Mouse (Mus musculus) MEL (cell line): ENCODE results near the gene Rpl38. TPM values are rescaled to one million over a fixed set of nuclear protein-coding genes. Genes with fewer than 3 reads are reported as not detected.
A peak's percentile ranks its signal among the peaks of the same experiment; 100 is the strongest.

Experiments used
- DNase-seq: peaks from one replicate; pipeline ENCODE4 v3.0.0; 2011; ENCODE audit warnings: low read depth, low spot score
- H3K27ac ChIP-seq: 2 replicates; pipeline ENCODE4 v1.5.1; 2012; ENCODE audit warnings: low read depth, mild to moderate bottlenecking, control low read depth, low read length, moderate library complexity; ENCODE audit not compliant: control insufficient read depth
- H3K27me3 ChIP-seq, 2 experiments: fragments of 150-350 bp in 1 of 2; sonication (generic) in 1 of 2; 2 replicates each; pipeline ENCODE4 v1.6.1; 2012; ENCODE audit warnings: low read length in 2 of 2, mild to moderate bottlenecking in 2 of 2, improper control_type of control experiment in 1 of 2, moderate library complexity in 1 of 2; ENCODE audit not compliant: insufficient read depth in 2 of 2, control insufficient read depth in 1 of 2
- H3K36me3 ChIP-seq, 2 experiments: 2 replicates each; pipeline ENCODE4 v1.6.1; 2012 to 2014; ENCODE audit warnings: low read length in 2 of 2, improper control_type of control experiment in 1 of 2, inconsistent platforms in 1 of 2, mild to moderate bottlenecking in 1 of 2; ENCODE audit not compliant: insufficient read depth in 2 of 2, control insufficient read depth in 1 of 2
- H3K4me1 ChIP-seq, 2 experiments: fragments of 150-350 bp in 1 of 2; sonication (generic) in 1 of 2; 2 replicates each; pipeline ENCODE4 v1.6.1; 2012; ENCODE audit warnings: low read length in 2 of 2, improper control_type of control experiment in 1 of 2, mild to moderate bottlenecking in 1 of 2; ENCODE audit not compliant: insufficient read depth in 2 of 2, control insufficient read depth in 1 of 2
- H3K4me3 ChIP-seq, 2 experiments: fragments of 150-350 bp in 1 of 2; sonication (generic) in 1 of 2; 2 replicates each; pipeline ENCODE4 v1.5.1; 2012; ENCODE audit warnings: low read depth in 2 of 2, low read length in 2 of 2, mild to moderate bottlenecking in 2 of 2, moderate library complexity in 2 of 2, control low read depth in 1 of 2, improper control_type of control experiment in 1 of 2; ENCODE audit not compliant: control insufficient read depth in 1 of 2, insufficient read depth in 1 of 2
- H3K79me2 ChIP-seq: 2 replicates; pipeline ENCODE4 v1.6.1; 2012; ENCODE audit warnings: mild to moderate bottlenecking, low read length, moderate library complexity; ENCODE audit not compliant: control insufficient read depth, poor library complexity, insufficient read depth
- H3K9ac ChIP-seq: 2 replicates; pipeline ENCODE4 v1.6.1; 2012; ENCODE audit warnings: low read depth, mild to moderate bottlenecking, control low read depth, low read length, moderate library complexity; ENCODE audit not compliant: control insufficient read depth, poor library complexity, severe bottlenecking
- H3K9me3 ChIP-seq: fragments of 150-350 bp; sonication (generic); replicated peaks from 2 replicates; pipeline ENCODE4 v1.6.1; 2012; ENCODE audit warnings: mild to moderate bottlenecking, low read length, improper control_type of control experiment, moderate library complexity; ENCODE audit not compliant: insufficient read depth
- BHLHE40 ChIP-seq: IDR thresholded peaks from 2 replicates; pipeline ENCODE4 v1.6.1; 2012; ENCODE audit warnings: low read depth, mild to moderate bottlenecking, inconsistent platforms, low read length, improper control_type of control experiment, borderline replicate concordance
- CHD1 ChIP-seq: IDR thresholded peaks from 2 replicates; pipeline ENCODE4 v1.6.1; 2012; ENCODE audit warnings: low read depth, mild to moderate bottlenecking, inconsistent platforms, low read length, improper control_type of control experiment
- CHD2 ChIP-seq: IDR thresholded peaks from 2 replicates; pipeline ENCODE4 v1.6.1; 2011; ENCODE audit warnings: low read length, improper control_type of control experiment
- CTCF ChIP-seq, 3 experiments: IDR thresholded peaks in 2 of 3; conservative IDR thresholded peaks in 1 of 3; 2 replicates each; pipeline ENCODE4 v1.5.1; 2011 to 2012; ENCODE audit warnings: low read length in 3 of 3, low read depth in 2 of 3, mild to moderate bottlenecking in 2 of 3, improper control_type of control experiment in 1 of 3, inconsistent platforms in 1 of 3, mixed read lengths in 1 of 3, moderate library complexity in 1 of 3; ENCODE audit not compliant: control insufficient read depth in 1 of 3, insufficient read depth in 1 of 3, poor library complexity in 1 of 3, severe bottlenecking in 1 of 3
- E2F4 ChIP-seq: IDR thresholded peaks from 2 replicates; pipeline ENCODE4 v1.6.1; 2011; ENCODE audit warnings: low read depth, low read length, improper control_type of control experiment, borderline replicate concordance
- ELF1 ChIP-seq: IDR thresholded peaks from 2 replicates; pipeline ENCODE4 v1.6.1; 2014; ENCODE audit warnings: low read depth, mild to moderate bottlenecking, inconsistent platforms, low read length, improper control_type of control experiment, moderate library complexity
- ETS1 ChIP-seq: IDR thresholded peaks from 2 replicates; pipeline ENCODE4 v1.6.1; 2012; ENCODE audit warnings: low read depth, mild to moderate bottlenecking, inconsistent platforms, low read length, improper control_type of control experiment, moderate library complexity
- GABPA ChIP-seq: IDR thresholded peaks from 2 replicates; pipeline ENCODE4 v1.6.1; 2012; ENCODE audit warnings: low read depth, mild to moderate bottlenecking, inconsistent platforms, low read length, improper control_type of control experiment, moderate library complexity
- GATA1 ChIP-seq: IDR thresholded peaks from 2 replicates; pipeline ENCODE4 v1.6.1; 2011; ENCODE audit warnings: low read depth, low read length, improper control_type of control experiment
- HCFC1 ChIP-seq: IDR thresholded peaks from 2 replicates; pipeline ENCODE4 v1.6.1; 2012; ENCODE audit warnings: low read depth, mild to moderate bottlenecking, inconsistent platforms, low read length, improper control_type of control experiment, moderate library complexity
- JUND ChIP-seq: IDR thresholded peaks from 2 replicates; pipeline ENCODE4 v1.6.1; 2011; ENCODE audit warnings: low read depth, mild to moderate bottlenecking, improper control_type of control experiment, low read length
- KAT2A ChIP-seq: conservative IDR thresholded peaks from 2 replicates; pipeline ENCODE4 v1.6.1; 2012; ENCODE audit warnings: low read depth, low read length, improper control_type of control experiment, inconsistent platforms
- MAFK ChIP-seq: IDR thresholded peaks from 2 replicates; pipeline ENCODE4 v1.6.1; 2011; ENCODE audit warnings: low read depth, mild to moderate bottlenecking, low read length, improper control_type of control experiment, borderline replicate concordance
- MAX ChIP-seq: IDR thresholded peaks from 2 replicates; pipeline ENCODE4 v1.6.1; 2011; ENCODE audit warnings: low read length, improper control_type of control experiment
- MAZ ChIP-seq: IDR thresholded peaks from 2 replicates; pipeline ENCODE4 v1.6.1; 2012; ENCODE audit warnings: low read depth, mild to moderate bottlenecking, inconsistent platforms, low read length, improper control_type of control experiment
- MEF2A ChIP-seq: IDR thresholded peaks from 2 replicates; pipeline ENCODE4 v1.6.1; 2014; ENCODE audit warnings: low read depth, mild to moderate bottlenecking, inconsistent platforms, low read length, improper control_type of control experiment; ENCODE audit not compliant: poor library complexity, insufficient replicate concordance, severe bottlenecking; ENCODE audit errors: extremely low read depth
- MXI1 ChIP-seq: IDR thresholded peaks from 2 replicates; pipeline ENCODE4 v1.6.1; 2011; ENCODE audit warnings: mild to moderate bottlenecking, low read depth, low read length, improper control_type of control experiment
- MYB ChIP-seq: IDR thresholded peaks from 2 replicates; pipeline ENCODE4 v1.6.1; 2011; ENCODE audit warnings: mild to moderate bottlenecking, low read depth, low read length, improper control_type of control experiment
- MYC ChIP-seq: IDR thresholded peaks from 2 replicates; pipeline ENCODE4 v1.6.1; 2011; ENCODE audit warnings: low read depth, mild to moderate bottlenecking, low read length, improper control_type of control experiment, moderate library complexity
- NELFE ChIP-seq: IDR thresholded peaks from 2 replicates; pipeline ENCODE4 v1.6.1; 2011; ENCODE audit warnings: low read depth, low read length, improper control_type of control experiment
- NRF1 ChIP-seq: IDR thresholded peaks from 2 replicates; pipeline ENCODE4 v1.6.1; 2014; ENCODE audit warnings: low read depth, mild to moderate bottlenecking, inconsistent platforms, low read length, improper control_type of control experiment, moderate library complexity; ENCODE audit not compliant: poor library complexity, insufficient read depth, severe bottlenecking
- POLR2A ChIP-seq, 2 experiments: IDR thresholded peaks; 2 replicates each; pipeline ENCODE4 v1.6.1; 2011 to 2012; ENCODE audit warnings: low read length in 2 of 2, mild to moderate bottlenecking in 2 of 2, control low read depth in 1 of 2, improper control_type of control experiment in 1 of 2, low read depth in 1 of 2, moderate library complexity in 1 of 2; ENCODE audit not compliant: control insufficient read depth in 1 of 2, insufficient read depth in 1 of 2, poor library complexity in 1 of 2
- POLR2AphosphoS2 ChIP-seq: IDR thresholded peaks from 2 replicates; pipeline ENCODE4 v1.6.1; 2011; ENCODE audit warnings: low read length, improper control_type of control experiment
- POLR2AphosphoS5 ChIP-seq: IDR thresholded peaks from 2 replicates; pipeline ENCODE4 v1.6.1; 2012; ENCODE audit warnings: low read depth, borderline replicate concordance, mild to moderate bottlenecking, inconsistent platforms, low read length, moderate library complexity, mixed read lengths
- RAD21 ChIP-seq: IDR thresholded peaks from 2 replicates; pipeline ENCODE4 v1.6.1; 2011; ENCODE audit warnings: mild to moderate bottlenecking, low read depth, low read length, improper control_type of control experiment
- RCOR1 ChIP-seq: IDR thresholded peaks from 2 replicates; pipeline ENCODE4 v1.6.1; 2012; ENCODE audit warnings: low read depth, mild to moderate bottlenecking, inconsistent platforms, low read length, improper control_type of control experiment
- SIN3A ChIP-seq: IDR thresholded peaks from 2 replicates; pipeline ENCODE4 v1.6.1; 2012; ENCODE audit warnings: low read length, improper control_type of control experiment, inconsistent platforms
- SMC3 ChIP-seq: IDR thresholded peaks from 2 replicates; pipeline ENCODE4 v1.6.1; 2011; ENCODE audit warnings: low read depth, low read length, improper control_type of control experiment
- TAL1 ChIP-seq: IDR thresholded peaks from 2 replicates; pipeline ENCODE4 v1.6.1; 2012; ENCODE audit warnings: mild to moderate bottlenecking, inconsistent platforms, low read length, moderate library complexity, mixed read lengths
- TBP ChIP-seq: IDR thresholded peaks from 2 replicates; pipeline ENCODE4 v1.8.0; 2011; ENCODE audit warnings: low read depth, low read length, improper control_type of control experiment
- TCF12 ChIP-seq: IDR thresholded peaks from 2 replicates; pipeline ENCODE4 v1.6.1; 2014; ENCODE audit warnings: low read depth, mild to moderate bottlenecking, inconsistent platforms, low read length, improper control_type of control experiment, moderate library complexity
- USF1 ChIP-seq: IDR thresholded peaks from 2 replicates; pipeline ENCODE4 v1.6.1; 2014; ENCODE audit warnings: low read depth, mild to moderate bottlenecking, inconsistent platforms, low read length, improper control_type of control experiment, moderate library complexity
- USF2 ChIP-seq, 2 experiments: IDR thresholded peaks; 2 replicates each; pipeline ENCODE4 v1.6.1; 2011 to 2012; ENCODE audit warnings: improper control_type of control experiment in 2 of 2, low read length in 2 of 2, borderline replicate concordance in 1 of 2, inconsistent platforms in 1 of 2, low read depth in 1 of 2, mild to moderate bottlenecking in 1 of 2; ENCODE audit not compliant: insufficient read depth in 1 of 2
- ZC3H11A ChIP-seq: IDR thresholded peaks from 2 replicates; pipeline ENCODE4 v1.6.1; 2012; ENCODE audit warnings: low read depth, mild to moderate bottlenecking, inconsistent platforms, low read length, improper control_type of control experiment
- ZKSCAN1 ChIP-seq: IDR thresholded peaks from 2 replicates; pipeline ENCODE4 v1.6.1; 2012; ENCODE audit warnings: low read depth, mild to moderate bottlenecking, inconsistent platforms, low read length, improper control_type of control experiment, moderate library complexity
- ZMIZ1 ChIP-seq: IDR thresholded peaks from 2 replicates; pipeline ENCODE4 v1.6.1; 2012; ENCODE audit warnings: low read depth, mild to moderate bottlenecking, inconsistent platforms, low read length, improper control_type of control experiment, moderate library complexity
- ZNF384 ChIP-seq: IDR thresholded peaks from 2 replicates; pipeline ENCODE4 v1.6.1; 2012; ENCODE audit warnings: low read depth, mild to moderate bottlenecking, inconsistent platforms, low read length, improper control_type of control experiment
- polyA plus RNA-seq, 2 experiments: library from polyadenylated mRNA; stranded (reverse) in 1 of 2; unstranded in 1 of 2; fragments of >175 nt in 1 of 2; fragments of >200 nt in 1 of 2; gene quantifications; 2 replicates each; pipeline versions ENCODE4 v1.2.1 to v1.2.4; 2012; ENCODE audit warnings: low replicate concordance in 2 of 2, low read depth in 1 of 2; ENCODE audit not compliant: insufficient read length in 2 of 2, insufficient read depth in 1 of 2, missing spikeins in 1 of 2
- total RNA-seq: library from RNA; depleted of rRNA; stranded (reverse); fragments of 300-350 nt; gene quantifications from 2 replicates; pipeline ENCODE4 v1.2.3, GENCODE M21; 2012

Gene Rpl38
- total and polyA plus RNA-seq, 3 experiments = 851 to 5,142 (median 1,236) TPM

DNA sequence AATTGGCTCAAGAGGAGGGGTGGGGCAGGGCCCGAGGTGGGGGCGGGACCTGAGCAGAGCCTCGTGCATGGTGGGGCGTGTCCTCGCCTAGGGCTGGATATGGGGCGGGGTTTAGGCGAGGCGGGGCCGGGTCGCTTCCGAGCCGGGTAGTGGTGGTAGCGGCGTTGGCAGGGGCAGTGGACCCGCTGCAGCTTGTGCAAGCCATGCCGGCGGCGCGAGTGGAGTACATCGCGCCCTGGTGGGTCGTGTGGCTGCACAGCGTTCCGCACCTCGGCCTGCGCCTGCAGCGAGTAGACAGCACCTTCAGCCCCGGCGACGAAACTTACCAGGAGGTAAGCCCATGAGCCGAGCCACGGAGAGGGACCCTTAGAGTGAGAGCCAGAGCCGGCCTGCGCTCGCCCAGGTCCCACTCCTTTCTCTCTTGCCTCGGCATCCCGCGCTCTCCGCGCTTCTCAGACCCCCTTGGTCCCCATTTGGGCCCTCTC, 7.1 kb downstream of the Rpl38 start, which contains the start of gene Ttyh2:
Gene Ttyh2 (plus strand): TSS at position 91 of the 485 bp plus-strand sequence.
- peak within 1 kb of the TSS; percentile 51 for H3K27ac ChIP-seq
- no peaks in the 10 kb centered on the region for H3K27me3 ChIP-seq
- peak; percentile 87 for DNase-seq
- H3K4me1 ChIP-seq = peaks cover 0 to 6% of the 10 kb centered on the region in 2 experiments; a peak in 2 of 4 replicates
- H3K9me3 ChIP-seq = no peaks in the 10 kb centered on the region
- H3K9ac ChIP-seq = peak within 1 kb of the TSS; percentile 74
- H3K4me3 ChIP-seq = peak within 1 kb of the TSS; percentile 72 to 94
- H3K36me3 ChIP-seq = peaks cover 9 to 10% of the 10 kb centered on the region in 2 experiments
- H3K79me2 ChIP-seq = peaks cover 8% of the 10 kb centered on the region
- TF ChIP-seq HCFC1 = no peak; the same call in 1 of the 2 replicates
- no peak for TF ChIP-seq CHD1
- TF ChIP-seq ZNF384 = no peak
- TF ChIP-seq POLR2AphosphoS2 = peak; percentile 52; the same call in 1 of the 2 replicates
- no peak for TF ChIP-seq SMC3
- peak; percentile 51 to 71; a peak in 2 of 4 replicates for TF ChIP-seq POLR2A (IDR thresholded peaks at IDR 0.05; ENCODE audit: control insufficient read depth in 1 of 2, insufficient read depth in 1 of 2, low read depth in 1 of 2, low read length in 2 of 2, poor library complexity in 1 of 2)
- no peak for TF ChIP-seq ZMIZ1
- TF ChIP-seq ZKSCAN1 = no peak
- TF ChIP-seq USF2 (IDR thresholded peaks at IDR 0.05; ENCODE audit: borderline replicate concordance in 1 of 2, insufficient read depth in 1 of 2, low read depth in 1 of 2, low read length in 2 of 2) = no peak
- peak; percentile 42; the same call in 1 of the 2 replicates for TF ChIP-seq MAX
- TF ChIP-seq NELFE = peak; percentile 74
- TF ChIP-seq NRF1 = no peak
- 0 out of 2 replicates have a peak, but pooled peaks have one; percentile 14 for TF ChIP-seq RCOR1
- no peak for TF ChIP-seq MYC
- 0 out of 2 replicates have a peak, but pooled peaks have one; percentile 39 for TF ChIP-seq ELF1
- TF ChIP-seq MYB = no peak
- no peak for TF ChIP-seq JUND
- TF ChIP-seq POLR2AphosphoS5 = no peak; the same call in 1 of the 2 replicates
- 0 out of 2 replicates have a peak, but pooled peaks have one; percentile 9 for TF ChIP-seq USF1
- no peak for TF ChIP-seq E2F4
- TF ChIP-seq ETS1 = 0 out of 2 replicates have a peak, but pooled peaks have one; percentile 10
- no peak for TF ChIP-seq MXI1
- no peak for TF ChIP-seq KAT2A
- TF ChIP-seq TAL1 = no peak
- TF ChIP-seq GABPA = no peak
- no peak for TF ChIP-seq ZC3H11A
- no peak for TF ChIP-seq BHLHE40
- no peak for TF ChIP-seq GATA1
- TF ChIP-seq MAFK = no peak
- peak; percentile 26 for TF ChIP-seq TCF12
- TF ChIP-seq RAD21 = no peak
- no peak for TF ChIP-seq TBP
- TF ChIP-seq SIN3A = peak; percentile 69; the same call in 1 of the 2 replicates
- TF ChIP-seq MEF2A = no peak
- TF ChIP-seq CTCF (IDR thresholded peaks at IDR 0.05 in 2 of 3, conservative IDR thresholded peaks at IDR 0.05 in 1 of 3; ENCODE audit: control insufficient read depth in 1 of 3, insufficient read depth in 1 of 3, low read depth in 2 of 3, low read length in 3 of 3, poor library complexity in 1 of 3, severe bottlenecking in 1 of 3) = no peak
- no peak for TF ChIP-seq CHD2
- no peak for TF ChIP-seq MAZ
